Comparison of ENCODE assay signal across 11 mouse cellular contexts in the genomic region with DNA sequence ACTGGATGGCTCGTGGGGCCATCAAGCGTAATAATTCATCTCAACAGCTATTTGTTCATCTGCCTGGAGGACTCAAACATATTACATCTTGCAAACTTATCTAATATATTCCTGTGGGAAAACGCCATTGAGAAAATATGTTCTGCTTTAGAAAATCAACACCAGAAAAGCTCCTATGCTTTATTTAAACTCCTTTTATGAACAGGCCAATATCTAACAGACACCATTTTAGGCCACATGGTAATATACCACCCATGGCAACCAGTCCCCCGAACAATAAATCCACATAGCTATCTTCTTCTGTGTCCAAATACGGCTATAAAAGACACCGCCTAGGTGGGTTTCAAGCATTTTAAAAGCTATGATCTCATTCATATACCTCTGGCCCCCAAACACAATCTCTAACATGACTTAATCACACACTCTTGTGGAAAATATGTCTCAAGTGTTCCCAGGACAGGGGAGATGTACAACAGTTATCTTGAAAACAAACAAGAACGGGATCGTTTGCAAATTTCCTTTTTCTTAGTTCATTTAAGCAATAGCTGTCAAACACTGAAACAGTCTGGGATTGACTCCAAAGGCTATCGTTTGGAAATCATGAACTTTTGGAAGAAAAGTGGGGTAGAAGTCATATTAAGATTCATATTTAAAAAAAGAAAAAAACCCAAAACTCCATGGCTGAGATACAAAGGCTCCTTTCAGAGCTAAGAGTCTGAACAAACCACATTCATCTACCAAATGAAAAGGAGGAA.
DNase-seq lines count a peak whose midpoint lies in the region; ATAC-seq and TF ChIP-seq lines count a peak whose summit lies in the region.
"Had no signal": no experiment of that assay in that cellular context is flagged by ENCODE, and none has a peak within 500 bp of the region (broad histone marks: within the 10 kb centered on the region; RNA-seq: fewer than 3 reads in every experiment).

No protein-coding gene starts in this region.

- peak; percentile 28 to 49 for DNase-seq in heart, adult 9 months (ENCODE audit: low spot score in 2 of 2)
- peak; percentile 57 for DNase-seq in Muller cell, postnatal 12 days (ENCODE audit: inconsistent ontology term)
- no peak for DNase-seq in T-cell, adult 2 months (ENCODE audit: low spot score)
- no peak for DNase-seq in layer of hippocampus, adult 11-12 months (ENCODE audit: low spot score)
- DNase-seq: cerebellum, adult 11-12 months had no signal

- peaks cover 3% of the 10 kb centered on the region; the same call in 1 of the 2 replicates for H3K4me1 ChIP-seq in heart, embryonic 11.5 days (ENCODE audit: control insufficient read depth, insufficient read depth, low read length)
- peaks cover 53% of the 10 kb centered on the region for H3K4me1 ChIP-seq in forebrain, embryonic 12.5 days
- peaks cover 53% of the 10 kb centered on the region for H3K4me1 ChIP-seq in midbrain, embryonic 12.5 days
- no peaks in the 10 kb centered on the region for H3K4me1 ChIP-seq in intestine, postnatal 0 days (replicated peaks; ENCODE audit: control insufficient read depth, insufficient read depth, low read length)

- no peak overlapping the region for H3K9ac ChIP-seq in heart, embryonic 11.5 days (ENCODE audit: low read depth, low read length)
- H3K9ac ChIP-seq in forebrain, embryonic 12.5 days = 0 out of 2 replicates have a peak overlapping the region, but pooled peaks have one; percentile 17
- no peak overlapping the region for H3K9ac ChIP-seq in midbrain, embryonic 12.5 days (replicated peaks)
- no peak overlapping the region for H3K9ac ChIP-seq in intestine, postnatal 0 days (ENCODE audit: low read depth, low read length)
- H3K9ac ChIP-seq: lung, embryonic 15.5 days had no signal

- no peaks in the 10 kb centered on the region for H3K36me3 ChIP-seq in heart, embryonic 11.5 days (ENCODE audit: control insufficient read depth, insufficient read depth, low read length)
- H3K36me3 ChIP-seq in forebrain, embryonic 12.5 days (replicated peaks) = no peaks in the 10 kb centered on the region
- no peaks in the 10 kb centered on the region for H3K36me3 ChIP-seq in midbrain, embryonic 12.5 days
- no peaks in the 10 kb centered on the region for H3K36me3 ChIP-seq in intestine, postnatal 0 days (ENCODE audit: control insufficient read depth, insufficient read depth)
- H3K36me3 ChIP-seq: lung, embryonic 15.5 days had no signal

- WGBS in heart, embryonic 11.5 days (ENCODE audit: insufficient replicate concordance) = 66% methylated on average over 9 of the region's 9 CpGs
- WGBS in forebrain, embryonic 12.5 days = 48% methylated on average over 9 of the region's 9 CpGs
- WGBS in midbrain, embryonic 12.5 days = 56% methylated on average over 9 of the region's 9 CpGs
- WGBS in intestine, postnatal 0 days = 65% methylated on average over 9 of the region's 9 CpGs

- ATAC-seq in heart, embryonic 11.5 days (replicated peaks; ENCODE audit: insufficient number of reproducible peaks, low FRiP score, low TSS enrichment) = no peak
- no peak for ATAC-seq in forebrain, embryonic 12.5 days (ENCODE audit: low FRiP score)
- ATAC-seq in midbrain, embryonic 12.5 days (ENCODE audit: low FRiP score, low read depth) = no peak
- ATAC-seq in intestine, postnatal 0 days = no peak

- no peak overlapping the region for H3K27ac ChIP-seq in heart, embryonic 11.5 days (ENCODE audit: low read depth, low read length)
- no peak overlapping the region for H3K27ac ChIP-seq in forebrain, embryonic 12.5 days
- no peak overlapping the region for H3K27ac ChIP-seq in midbrain, embryonic 12.5 days (replicated peaks)
- H3K27ac ChIP-seq in intestine, postnatal 0 days (ENCODE audit: low read depth, low read length) = no peak overlapping the region
- H3K27ac ChIP-seq: lung, embryonic 15.5 days; stomach, postnatal 0 days had no signal

- no peaks in the 10 kb centered on the region for H3K9me3 ChIP-seq in heart, embryonic 11.5 days (replicated peaks; ENCODE audit: control insufficient read depth, low read length)
- no peaks in the 10 kb centered on the region for H3K9me3 ChIP-seq in forebrain, embryonic 12.5 days
- H3K9me3 ChIP-seq in midbrain, embryonic 12.5 days = no peaks in the 10 kb centered on the region
- H3K9me3 ChIP-seq in intestine, postnatal 0 days (ENCODE audit: control insufficient read depth) = no peaks in the 10 kb centered on the region
- H3K9me3 ChIP-seq: lung, embryonic 15.5 days had no signal

- no peaks in the 10 kb centered on the region for H3K27me3 ChIP-seq in heart, embryonic 11.5 days (ENCODE audit: control insufficient read depth, insufficient read depth, low read length)
- no peaks in the 10 kb centered on the region for H3K27me3 ChIP-seq in forebrain, embryonic 12.5 days
- H3K27me3 ChIP-seq in midbrain, embryonic 12.5 days = no peaks in the 10 kb centered on the region
- H3K27me3 ChIP-seq in intestine, postnatal 0 days (replicated peaks; ENCODE audit: control insufficient read depth, insufficient read depth, low read length) = no peaks in the 10 kb centered on the region

- no peak overlapping the region for H3K4me3 ChIP-seq in heart, embryonic 11.5 days (ENCODE audit: low read depth, low read length)
- H3K4me3 ChIP-seq in forebrain, embryonic 12.5 days (replicated peaks) = peak overlapping the region; percentile 23
- H3K4me3 ChIP-seq in midbrain, embryonic 12.5 days = no peak overlapping the region
- no peak overlapping the region for H3K4me3 ChIP-seq in intestine, postnatal 0 days (ENCODE audit: low read depth, low read length)
- H3K4me3 ChIP-seq: lung, embryonic 15.5 days had no signal

- H3K4me2 ChIP-seq in heart, embryonic 11.5 days = no peak overlapping the region
- H3K4me2 ChIP-seq in forebrain, embryonic 12.5 days = peak overlapping the region; percentile 87
- peak overlapping the region; percentile 86 for H3K4me2 ChIP-seq in midbrain, embryonic 12.5 days (replicated peaks)
- H3K4me2 ChIP-seq in intestine, postnatal 0 days (replicated peaks; ENCODE audit: low read depth) = no peak overlapping the region

- TF ChIP-seq CTCF in intestine, postnatal 0 days (IDR thresholded peaks at IDR 0.05; ENCODE audit: low read depth) = no peak

Comparison
In these comparisons a context has a peak if more than half of its experiments do, and no peak if none do; other contexts are left out.
1. DNase-seq: peak in heart, adult 9 months (2 of 2) and Muller cell, postnatal 12 days (single experiment); none in T-cell, adult 2 months (single experiment) and layer of hippocampus, adult 11-12 months (single experiment).
2. H3K4me2 ChIP-seq: peak in forebrain, embryonic 12.5 days (single experiment) and midbrain, embryonic 12.5 days (single experiment); none in heart, embryonic 11.5 days (single experiment) and intestine, postnatal 0 days (single experiment).